Mouse (Mus musculus): ENCODE measurements around the gene Cadps.

Gene Cadps

GRCm38 (mm10) chr14:12388806-12389436, 434.0 kb downstream of the Cadps start:
- DNase-seq (ENCODE audit: low spot score) = no peak

GRCm38 (mm10) chr14:12388192-12388795, 434.6 kb downstream of the Cadps start:
- DNase-seq (ENCODE audit: low spot score) = no peak

- DNase-seq (ENCODE audit: low spot score) = no peak
Observed at GRCm38 (mm10) chr14:12387176-12387575, 435.7 kb downstream of the Cadps start.

GRCm38 (mm10) chr14:12377883-12378282, 445.0 kb downstream of the Cadps start:
- no peak for DNase-seq (ENCODE audit: low spot score)

- DNase-seq (ENCODE audit: low spot score) = no peak
Observed at GRCm38 (mm10) chr14:12377289-12377688, 445.6 kb downstream of the Cadps start.

- DNase-seq (ENCODE audit: low spot score) = no peak
Observed at GRCm38 (mm10) chr14:12375451-12375850, 447.4 kb downstream of the Cadps start.

- no peak for DNase-seq (ENCODE audit: low spot score)
Observed at GRCm38 (mm10) chr14:12350271-12350916, 472.5 kb downstream of the Cadps start.

GRCm38 (mm10) chr14:12349334-12350090, 473.4 kb downstream of the Cadps start:
- DNase-seq (ENCODE audit: low spot score) = no peak

- DNase-seq (ENCODE audit: low spot score) = no peak
Observed at GRCm38 (mm10) chr14:12348089-12348488, 474.8 kb downstream of the Cadps start, which contains the start of gene Fezf2. Fezf2 (minus strand) TSS chr14:12348189.

- no peak for DNase-seq (ENCODE audit: low spot score)
Observed at GRCm38 (mm10) chr14:12346865-12347600, 475.8 kb downstream of the Cadps start.

- DNase-seq (ENCODE audit: low spot score) = no peak
Observed at GRCm38 (mm10) chr14:12346011-12346864, 476.6 kb downstream of the Cadps start.

- DNase-seq (ENCODE audit: low spot score) = no peak
Observed at GRCm38 (mm10) chr14:12345241-12345921, 477.5 kb downstream of the Cadps start.

GRCm38 (mm10) chr14:12344746-12345240, 478.1 kb downstream of the Cadps start:
- DNase-seq (ENCODE audit: low spot score) = no peak

GRCm38 (mm10) chr14:12344061-12344745, 478.7 kb downstream of the Cadps start:
- DNase-seq (ENCODE audit: low spot score) = no peak

- no peak for DNase-seq (ENCODE audit: low spot score)
Observed at GRCm38 (mm10) chr14:12343451-12343941, 479.4 kb downstream of the Cadps start.

GRCm38 (mm10) chr14:12342458-12343131, 480.3 kb downstream of the Cadps start:
- DNase-seq (ENCODE audit: low spot score) = no peak

- DNase-seq (ENCODE audit: low spot score) = no peak
Observed at GRCm38 (mm10) chr14:12341789-12342457, 481.0 kb downstream of the Cadps start.

Measured in ovary, postnatal 14 days (tissue).